Mouse (Mus musculus) ZHBTc4 (cell line): ENCODE data around the gene Lmo2.
A peak's percentile ranks its signal among the peaks of the same experiment; 100 is the strongest.

Experiments used
- DNase-seq: peaks from one replicate; pipeline ENCODE4 v3.0.0-alpha.2; 2011; ENCODE audit warnings: low read depth, low spot score

Lmo2 gene

DNA sequence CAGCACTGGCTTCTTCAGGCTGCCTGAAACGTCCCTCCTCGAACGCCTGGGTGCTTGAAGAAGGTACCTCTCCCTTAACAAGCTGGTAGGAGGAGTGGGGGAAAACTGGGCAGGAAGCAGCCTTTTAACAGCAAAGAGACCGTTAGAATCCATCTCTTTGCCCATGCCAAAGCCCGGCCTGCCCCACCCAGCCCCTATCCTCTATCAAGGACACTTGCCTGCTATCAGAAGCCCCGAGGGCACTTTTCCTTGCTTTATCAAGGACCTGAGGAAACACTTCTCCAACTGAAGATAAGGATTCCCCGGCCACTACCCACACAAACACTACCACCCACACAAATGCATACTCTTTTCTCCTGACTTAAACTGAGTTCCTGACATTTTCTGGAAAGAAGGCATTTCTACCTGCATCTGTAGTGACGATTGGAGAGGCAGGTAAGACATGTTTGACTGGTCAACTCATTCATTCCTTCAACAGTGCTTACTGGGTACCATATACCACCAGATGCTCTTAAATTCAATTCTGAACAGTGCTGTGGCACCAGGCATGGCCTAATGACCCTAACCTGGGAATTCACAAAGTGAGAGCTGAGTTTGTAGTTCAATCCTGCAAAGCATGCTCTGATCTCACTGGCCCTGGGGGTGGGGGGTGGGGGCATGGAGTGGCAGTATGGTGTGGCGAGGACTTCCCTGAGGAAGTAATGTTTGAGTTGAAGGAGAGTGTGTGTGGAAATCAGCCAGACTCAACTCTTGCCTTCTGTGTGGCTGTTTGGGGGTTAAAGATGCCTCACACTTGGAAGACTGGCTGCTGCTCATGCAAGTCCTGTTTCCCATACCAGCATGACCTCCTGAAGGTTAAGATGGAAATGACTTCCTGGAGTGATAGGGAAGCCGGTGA is at the start of gene Lmo2:
Gene Lmo2 (plus strand): TSS at position 338 of the 898 bp plus-strand sequence.
- DNase-seq = no peak

DNA sequence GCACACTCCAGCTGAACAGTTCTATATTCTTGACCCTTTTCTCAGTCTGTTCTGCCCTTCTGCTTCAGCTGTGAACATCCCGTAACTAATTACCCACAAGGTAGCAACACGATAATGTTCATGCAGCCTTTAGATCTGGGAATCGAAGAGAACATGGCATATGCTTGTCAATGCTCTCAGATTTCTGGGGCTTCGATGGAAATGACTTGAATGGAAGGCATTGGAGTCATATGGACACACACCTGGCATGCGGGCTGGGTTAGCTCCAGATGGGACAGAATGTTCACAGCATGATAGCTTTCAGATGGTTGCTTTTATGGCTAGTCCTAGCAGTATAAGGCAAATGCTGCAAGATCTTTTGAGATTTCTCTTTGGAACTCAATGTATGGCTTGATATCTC is 47.2 kb upstream of the Lmo2 start:
- no peak for DNase-seq

- DNase-seq = no peak
These were observed 45.1 kb upstream of the Lmo2 start for GRCm38 (mm10) chr2:103912481-103913251.

DNA sequence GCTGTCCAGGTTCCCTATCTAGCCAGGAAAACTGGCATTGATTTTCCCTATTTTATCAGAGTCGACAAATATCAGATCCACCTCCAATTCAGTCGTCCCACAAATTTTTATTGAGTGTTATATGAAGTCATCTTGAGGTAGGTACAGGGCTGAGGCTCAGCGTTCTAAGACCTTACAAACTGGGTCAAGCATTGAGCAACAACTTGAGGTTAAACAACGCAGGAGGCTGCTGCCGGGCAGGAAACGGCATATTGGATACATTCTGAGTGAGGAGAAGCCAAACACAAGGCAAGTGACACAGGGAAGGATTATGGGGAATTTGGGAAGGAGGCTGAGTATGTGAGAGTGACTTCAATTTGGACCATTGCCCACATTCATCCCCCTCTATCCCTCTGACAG is 44.5 kb upstream of the Lmo2 start:
- no peak for DNase-seq

DNA sequence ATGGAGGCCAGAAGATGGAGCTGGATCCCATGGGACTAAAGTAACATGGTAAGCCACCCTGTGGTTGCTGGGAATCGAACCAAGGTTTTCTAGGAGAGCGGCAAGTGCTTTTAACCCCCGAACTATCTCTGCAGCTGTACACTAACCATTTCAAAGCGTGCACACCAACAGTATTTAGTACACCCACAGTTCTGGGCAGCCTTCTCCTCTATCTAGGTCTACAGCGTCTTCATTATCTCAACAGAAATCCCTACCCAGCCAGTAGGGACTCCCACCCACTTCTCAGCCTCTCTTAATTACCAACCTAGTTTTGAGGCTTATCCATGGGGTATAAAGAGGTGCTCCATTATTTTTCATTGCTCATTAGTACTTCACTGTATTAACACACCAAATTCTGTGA is 41.7 kb upstream of the Lmo2 start:
- no peak for DNase-seq

DNA sequence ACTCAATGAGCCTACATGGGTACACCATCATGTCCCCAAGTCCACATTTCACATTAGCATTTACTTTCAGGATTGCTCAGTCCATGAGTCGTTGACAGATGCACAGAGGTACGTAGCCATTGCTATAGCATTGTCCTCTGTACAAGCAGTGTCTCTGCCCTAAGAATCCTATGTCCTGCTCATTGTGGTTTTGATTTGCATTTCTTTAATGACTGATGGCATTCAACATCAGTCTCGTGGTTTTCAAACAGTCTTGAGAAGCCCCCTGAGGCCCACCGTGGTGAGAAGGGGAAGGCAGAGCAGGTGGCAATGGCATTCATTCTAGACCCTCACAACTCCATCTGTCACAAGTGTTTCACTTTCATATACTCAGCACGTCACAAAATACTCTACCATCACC is 40.4 kb upstream of the Lmo2 start:
- DNase-seq = no peak

DNA sequence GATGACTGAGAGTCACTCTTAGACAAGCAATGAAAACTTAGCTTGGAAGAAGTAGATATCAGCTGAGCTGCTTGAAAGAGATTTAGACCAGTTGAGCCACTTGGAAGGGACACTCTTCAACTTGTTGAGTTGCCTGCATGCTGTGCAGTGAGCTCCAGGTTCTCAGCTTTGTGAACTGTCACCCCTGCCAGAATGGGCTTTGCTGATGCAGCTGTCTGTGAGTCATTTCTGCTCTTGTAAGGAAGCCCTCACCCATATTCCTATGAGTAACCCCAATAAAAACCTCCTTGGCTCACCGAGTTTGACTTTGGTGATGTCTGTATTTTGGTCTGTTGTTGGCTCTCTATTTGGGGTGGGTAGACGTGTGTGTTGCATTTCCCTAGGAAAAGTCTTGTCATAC is 39.4 kb upstream of the Lmo2 start:
- no peak for DNase-seq

DNA sequence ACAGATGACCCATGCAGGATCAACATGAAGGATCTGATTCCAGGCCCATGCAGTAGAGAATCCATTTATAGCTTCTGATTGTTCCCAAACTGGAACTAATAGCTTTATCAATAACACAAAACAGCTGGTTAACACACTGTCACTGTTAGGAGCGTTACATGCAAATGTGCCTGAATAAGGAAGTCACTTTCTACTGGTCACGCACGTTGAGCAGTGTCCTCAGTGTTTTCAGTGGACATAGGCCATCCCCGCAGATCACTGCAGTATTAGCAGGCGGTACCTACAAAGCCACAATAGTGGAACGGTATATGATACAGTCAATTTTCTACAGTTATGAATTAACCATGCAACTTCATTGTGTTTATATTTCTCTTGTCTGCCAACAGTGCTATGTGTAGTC is 38.3 kb upstream of the Lmo2 start:
- DNase-seq = no peak

GRCm38 (mm10) chr2:103926586-103927113 is 31.1 kb upstream of the Lmo2 start:
- no peak for DNase-seq

- no peak for DNase-seq
These were observed 30.1 kb upstream of the Lmo2 start for GRCm38 (mm10) chr2:103927610-103928145.

- DNase-seq = no peak
These were observed 27.3 kb upstream of the Lmo2 start for GRCm38 (mm10) chr2:103930306-103931019.

DNA sequence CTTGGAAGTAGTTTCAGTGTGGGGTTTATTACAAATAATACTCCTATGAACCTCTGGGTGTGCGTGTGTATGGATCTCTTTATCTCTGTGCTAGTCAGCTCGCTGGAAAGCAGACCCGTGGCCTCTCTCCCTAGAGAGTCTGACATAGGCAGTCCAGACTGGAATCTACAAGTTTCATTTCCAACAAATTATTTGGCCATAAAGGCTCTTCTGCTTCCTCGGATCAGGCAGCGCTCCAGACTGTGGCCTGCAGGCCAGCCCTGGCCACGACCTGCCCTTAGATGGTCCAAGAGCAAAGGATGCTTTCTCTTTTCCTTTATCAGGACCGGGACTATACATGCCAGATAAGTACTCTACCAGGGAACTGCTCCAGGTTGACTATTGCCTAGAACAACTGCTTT is 26.3 kb upstream of the Lmo2 start:
- no peak for DNase-seq

DNA sequence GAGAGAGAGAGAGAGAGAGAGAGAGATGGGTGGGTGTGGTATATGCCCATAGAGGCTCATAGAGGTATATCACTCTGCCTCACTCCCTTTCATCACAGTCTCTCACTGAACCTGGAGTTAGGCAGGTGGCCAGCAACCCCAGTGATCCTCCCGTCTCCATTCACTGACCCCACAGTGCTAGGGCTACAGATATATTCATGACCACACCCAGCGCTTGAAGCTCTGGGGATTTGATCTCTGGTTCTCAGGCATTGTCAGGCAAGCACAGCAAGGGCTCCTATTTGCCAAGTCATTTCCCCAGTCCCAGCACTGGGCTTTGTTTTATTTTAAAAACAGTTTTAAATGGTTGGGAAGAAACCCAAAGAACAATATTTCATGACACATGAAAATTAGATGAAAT is 25.8 kb upstream of the Lmo2 start:
- DNase-seq = peak; percentile 18

DNA sequence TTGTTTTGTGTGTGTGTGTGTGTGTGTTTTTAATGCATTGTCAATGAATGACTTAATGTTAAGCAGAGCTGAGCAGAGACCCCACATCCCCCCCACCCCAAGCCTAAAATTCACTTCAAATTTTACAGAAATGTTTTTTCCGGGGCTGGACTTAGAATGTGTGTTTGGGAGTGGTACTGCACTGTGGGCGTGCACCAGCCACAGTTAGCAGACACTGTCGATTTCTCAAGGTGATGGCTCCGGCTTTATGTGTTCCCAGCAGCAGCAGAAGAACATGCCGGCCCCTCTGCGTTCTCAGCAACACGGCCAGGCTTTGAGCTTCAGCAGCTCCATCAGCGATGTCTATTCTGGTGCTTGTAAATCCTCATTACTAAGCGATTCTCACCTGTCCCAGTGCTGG is 25.3 kb upstream of the Lmo2 start:
- DNase-seq = peak; percentile 12

DNA sequence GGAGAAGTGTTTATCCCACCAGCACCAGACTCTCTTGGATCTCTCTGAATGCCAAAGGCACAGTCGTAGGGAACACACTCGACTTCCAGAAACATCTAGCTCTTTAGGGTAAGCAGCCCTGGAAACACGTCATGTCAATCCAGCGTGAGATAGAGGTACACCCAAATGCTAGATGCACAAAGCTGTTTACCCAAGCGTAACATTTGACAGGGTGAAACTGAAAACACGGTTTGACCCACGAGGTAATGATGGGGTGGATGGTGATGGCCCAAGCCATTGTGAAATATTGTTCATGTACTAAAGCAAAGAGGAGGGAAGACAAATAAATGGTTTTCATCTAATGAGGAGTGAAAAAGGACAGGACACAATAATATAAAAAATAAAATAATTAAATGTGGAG is 23.5 kb upstream of the Lmo2 start:
- DNase-seq = no peak

DNA sequence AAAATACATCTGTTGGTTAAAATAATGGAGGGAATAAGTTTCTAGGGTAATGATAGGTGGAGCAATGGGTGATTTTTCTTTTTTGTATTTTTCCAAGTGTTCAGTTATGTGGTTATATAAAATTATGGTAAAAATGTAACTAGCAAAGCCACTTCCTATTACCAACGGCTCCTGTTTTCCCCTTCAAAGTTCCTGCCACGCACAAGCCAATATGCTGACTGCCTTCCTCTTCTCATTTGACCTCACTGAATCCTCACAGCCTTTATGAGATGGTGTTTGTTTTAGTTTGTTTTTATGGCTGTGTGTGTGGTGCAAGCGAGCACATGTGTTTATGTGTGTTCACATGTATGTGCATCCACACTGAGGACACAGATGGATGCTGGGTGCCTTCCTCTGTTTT is 23.1 kb upstream of the Lmo2 start:
- DNase-seq = no peak

DNA sequence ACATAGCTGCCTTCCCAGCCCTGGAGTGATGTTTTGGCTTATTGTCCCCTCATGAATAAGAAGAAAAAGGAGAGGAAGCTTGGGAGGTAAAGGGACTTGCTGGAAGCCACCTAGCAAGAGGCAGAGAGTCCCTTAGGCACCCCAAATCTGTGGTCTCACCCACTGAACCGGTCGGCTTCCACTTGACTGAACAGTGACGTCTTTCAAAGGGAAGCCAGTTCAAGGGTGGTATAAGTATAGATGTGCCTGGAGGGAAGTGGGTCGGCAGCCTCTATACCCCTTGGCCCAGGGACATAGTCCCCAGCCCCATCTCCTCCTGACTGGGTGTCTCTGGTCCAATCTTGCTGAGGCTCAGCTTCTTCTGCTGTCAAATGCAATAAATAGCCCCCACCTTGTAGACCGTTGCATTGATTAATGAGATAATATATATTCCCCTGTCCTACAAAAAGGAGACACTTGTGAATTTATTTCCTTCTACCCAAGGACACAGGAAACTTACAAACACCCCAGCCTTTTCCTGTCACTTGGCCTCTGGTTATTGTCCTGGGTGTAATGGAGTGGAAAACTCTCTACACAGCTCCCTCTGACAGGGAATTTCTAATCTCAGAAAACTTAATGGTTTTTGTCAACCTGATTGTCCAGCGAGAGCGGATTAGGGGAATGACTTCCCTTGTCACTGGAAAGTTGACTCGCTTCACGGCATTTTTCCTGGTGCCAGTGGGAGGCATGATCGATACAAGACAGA is 21.9 kb upstream of the Lmo2 start:
- DNase-seq = no peak

DNA sequence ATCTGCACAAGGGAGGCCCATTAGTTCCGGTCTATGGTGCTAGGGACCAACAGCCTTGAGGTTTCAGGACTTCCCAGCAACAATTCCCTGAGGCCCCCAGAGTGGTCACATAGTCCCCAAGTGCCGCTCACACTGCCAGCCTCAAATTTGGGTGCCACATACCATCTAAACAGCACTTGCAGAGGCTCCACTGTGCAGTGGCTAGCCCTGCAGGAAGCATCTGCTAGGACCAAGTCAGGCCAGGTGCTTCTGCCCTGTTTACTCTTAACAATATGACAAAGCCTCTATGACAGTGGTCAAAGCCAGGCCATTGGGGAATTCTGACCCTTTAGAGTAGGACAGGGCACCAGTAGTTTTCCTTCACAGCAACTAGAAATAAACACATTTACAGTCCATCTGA is 21.1 kb upstream of the Lmo2 start:
- no peak for DNase-seq

- DNase-seq = no peak
These were observed 20.1 kb upstream of the Lmo2 start for GRCm38 (mm10) chr2:103937670-103938069.

DNA sequence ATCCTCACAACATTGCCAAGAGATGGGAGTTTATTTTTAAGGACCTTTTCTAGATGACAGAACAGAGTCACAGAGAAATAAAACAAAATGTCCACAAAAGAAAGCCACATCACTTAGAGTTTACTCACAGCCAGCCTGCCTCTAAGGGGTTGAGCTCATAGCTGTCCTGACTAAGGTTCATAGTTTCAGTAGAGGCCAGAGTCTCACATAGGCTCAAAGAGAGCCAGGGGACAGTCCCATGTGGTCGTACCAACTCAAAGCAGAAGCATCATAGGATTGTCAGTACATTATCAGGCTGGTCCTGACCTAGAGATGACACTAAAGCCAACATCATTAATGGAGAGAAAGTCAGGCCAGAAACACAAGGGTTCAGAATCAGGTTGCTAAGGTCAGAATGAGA is 19.2 kb upstream of the Lmo2 start:
- no peak for DNase-seq

GRCm38 (mm10) chr2:103939003-103939402 is 18.8 kb upstream of the Lmo2 start:
- no peak for DNase-seq
